Mouse (Mus musculus): ENCODE results near the gene Utp3. TPM values are rescaled to one million over a fixed set of nuclear protein-coding genes. Genes with fewer than 3 reads are reported as not detected.

Gene Utp3
- polyA plus RNA-seq, 1 experiment from 2014 or later = 55.6 TPM

DNA sequence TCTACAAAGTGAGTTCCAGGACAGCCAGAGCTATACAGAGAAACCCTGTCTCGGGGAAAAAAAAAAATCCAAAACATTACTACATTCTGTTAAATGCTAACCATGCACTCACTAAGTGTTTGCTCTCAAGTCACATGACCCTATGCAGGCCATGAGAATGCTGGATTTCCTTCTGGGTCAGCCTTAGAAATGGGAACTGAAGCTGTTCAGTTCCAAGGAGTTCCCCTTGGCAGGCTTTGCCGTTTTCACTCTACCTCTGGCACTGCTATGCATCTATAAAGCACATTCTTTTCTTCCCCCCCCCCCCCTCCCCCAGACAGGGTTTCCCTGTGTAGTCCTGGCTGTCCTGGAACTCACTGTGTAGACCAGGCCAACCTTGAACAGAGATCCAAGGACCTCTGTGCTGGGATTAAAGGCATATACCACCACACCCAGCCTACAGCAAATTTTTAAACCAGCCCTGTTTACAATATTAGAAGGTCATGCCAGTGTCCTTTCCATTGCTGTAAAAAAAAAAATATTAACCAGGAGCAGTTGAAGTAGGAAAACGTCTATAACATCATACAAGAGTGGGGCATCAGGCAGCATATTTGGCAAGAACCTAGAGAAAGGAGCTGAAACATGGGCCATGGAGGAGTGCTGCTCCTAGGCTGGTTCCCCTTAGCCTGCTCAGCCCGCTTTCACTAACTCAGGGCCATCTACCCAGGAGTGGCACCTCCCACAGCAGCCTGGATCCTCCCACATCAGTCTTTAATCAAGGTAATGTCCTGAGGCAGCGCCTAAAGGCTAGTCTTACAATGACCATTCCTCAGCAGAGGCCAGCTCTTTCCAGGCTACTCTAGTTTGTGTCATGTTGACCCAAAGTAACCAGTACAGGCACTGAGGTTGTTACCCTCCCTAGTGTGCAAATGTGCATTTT lies 41.5 kb downstream of the Utp3 start:
- Histone ChIP-seq H3K27me3 (ENCODE audit: control insufficient read depth, insufficient read depth, low read length) (no peaks in the 10 kb centered on the region), H3K9me3 (replicated peaks; ENCODE audit: control insufficient read depth, low read length) (no peaks in the 10 kb centered on the region), H3K36me3 (ENCODE audit: control insufficient read depth, insufficient read depth, low read length) (no peaks in the 10 kb centered on the region), H3K9ac (ENCODE audit: low read depth, low read length) (no peak overlapping the region), H3K4me3 (ENCODE audit: low read depth, low read length) (no peak overlapping the region), H3K27ac (ENCODE audit: low read depth, low read length) (no peak overlapping the region), H3K4me2 (no peak overlapping the region), H3K4me1 (ENCODE audit: control insufficient read depth, insufficient read depth, low read length) (no peaks in the 10 kb centered on the region)
- WGBS (ENCODE audit: insufficient replicate concordance) = 73% methylated on average over 5 of the region's 5 CpGs
- ATAC-seq (replicated peaks; ENCODE audit: insufficient number of reproducible peaks, low FRiP score, low TSS enrichment) = no peak

DNA sequence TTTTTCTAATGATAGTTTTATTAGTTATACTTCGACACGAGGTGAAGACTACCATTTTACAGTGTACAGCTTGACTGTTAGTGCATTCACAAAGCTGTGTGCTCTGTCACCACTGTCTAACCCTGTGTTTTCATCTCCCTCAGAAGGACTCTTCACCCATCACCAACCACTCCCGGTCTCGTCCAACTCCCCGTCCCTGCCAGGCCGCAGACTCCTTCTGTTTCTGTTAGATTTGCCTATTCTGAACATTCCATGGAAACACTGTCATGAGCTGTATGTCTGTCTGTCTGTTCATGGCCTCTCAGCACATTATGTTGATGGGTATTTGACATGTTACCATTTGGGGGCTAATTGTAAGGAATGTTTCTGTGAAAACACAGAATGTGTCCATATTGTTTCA lies 44.7 kb downstream of the Utp3 start:
- Histone ChIP-seq H3K4me1 (ENCODE audit: control insufficient read depth, insufficient read depth, low read length) (no peaks in the 10 kb centered on the region), H3K27ac (ENCODE audit: low read depth, low read length) (no peak overlapping the region), H3K4me2 (no peak overlapping the region), H3K4me3 (ENCODE audit: low read depth, low read length) (no peak overlapping the region), H3K9me3 (replicated peaks; ENCODE audit: control insufficient read depth, low read length) (no peaks in the 10 kb centered on the region), H3K27me3 (ENCODE audit: control insufficient read depth, insufficient read depth, low read length) (no peaks in the 10 kb centered on the region), H3K9ac (ENCODE audit: low read depth, low read length) (no peak overlapping the region), H3K36me3 (ENCODE audit: control insufficient read depth, insufficient read depth, low read length) (no peaks in the 10 kb centered on the region)
- 79% methylated on average over 6 of the region's 6 CpGs for WGBS (ENCODE audit: insufficient replicate concordance)
- ATAC-seq (replicated peaks; ENCODE audit: insufficient number of reproducible peaks, low FRiP score, low TSS enrichment) = no peak

DNA sequence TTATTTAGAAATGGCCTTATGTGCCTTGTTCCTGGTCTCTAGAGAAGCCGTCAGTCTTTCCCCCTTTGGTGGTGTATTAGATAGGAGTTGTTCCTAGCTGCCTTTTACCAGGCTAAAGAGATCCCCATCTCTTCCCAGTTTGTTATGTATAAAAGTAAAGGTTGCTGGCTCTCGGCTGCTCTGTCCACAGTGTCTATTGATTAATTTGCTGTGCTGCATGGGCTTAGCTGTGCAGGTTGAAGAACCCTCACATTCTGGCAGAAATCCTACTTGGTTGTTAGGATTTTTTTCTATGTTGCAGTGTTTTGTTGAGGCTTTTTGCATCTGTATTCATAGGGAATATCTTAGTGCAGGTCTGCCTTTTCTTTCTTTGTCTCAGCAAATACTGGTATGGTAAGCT lies 47.8 kb downstream of the Utp3 start:
- ATAC-seq (replicated peaks; ENCODE audit: insufficient number of reproducible peaks, low FRiP score, low TSS enrichment) = no peak
- H3K4me2 ChIP-seq = no peak overlapping the region
- H3K4me1 ChIP-seq (ENCODE audit: control insufficient read depth, insufficient read depth, low read length) = no peaks in the 10 kb centered on the region
- no peaks in the 10 kb centered on the region for H3K9me3 ChIP-seq (replicated peaks; ENCODE audit: control insufficient read depth, low read length)
- no peak overlapping the region for H3K4me3 ChIP-seq (ENCODE audit: low read depth, low read length)
- 78% methylated on average over 2 of the region's 2 CpGs for WGBS (ENCODE audit: insufficient replicate concordance)
- no peaks in the 10 kb centered on the region for H3K27me3 ChIP-seq (ENCODE audit: control insufficient read depth, insufficient read depth, low read length)
- no peaks in the 10 kb centered on the region for H3K36me3 ChIP-seq (ENCODE audit: control insufficient read depth, insufficient read depth, low read length)
- H3K27ac ChIP-seq (ENCODE audit: low read depth, low read length) = no peak overlapping the region
- no peak overlapping the region for H3K9ac ChIP-seq (ENCODE audit: low read depth, low read length)

- H3K9ac ChIP-seq (ENCODE audit: low read depth, low read length) = no peak overlapping the region
- H3K9me3 ChIP-seq (replicated peaks; ENCODE audit: control insufficient read depth, low read length) = no peaks in the 10 kb centered on the region
- H3K27me3 ChIP-seq (ENCODE audit: control insufficient read depth, insufficient read depth, low read length) = no peaks in the 10 kb centered on the region
- H3K36me3 ChIP-seq (ENCODE audit: control insufficient read depth, insufficient read depth, low read length) = no peaks in the 10 kb centered on the region
- no peaks in the 10 kb centered on the region for H3K4me1 ChIP-seq (ENCODE audit: control insufficient read depth, insufficient read depth, low read length)
- no peak overlapping the region for H3K4me3 ChIP-seq (ENCODE audit: low read depth, low read length)
- no peak overlapping the region for H3K27ac ChIP-seq (ENCODE audit: low read depth, low read length)
- no peak for ATAC-seq (replicated peaks; ENCODE audit: insufficient number of reproducible peaks, low FRiP score, low TSS enrichment)
- 83% methylated on average over 3 of the region's 3 CpGs for WGBS (ENCODE audit: insufficient replicate concordance)
- no peak overlapping the region for H3K4me2 ChIP-seq
Measured at GRCm38 (mm10) chr5:88602713-88603112, 48.5 kb downstream of the Utp3 start.

DNA sequence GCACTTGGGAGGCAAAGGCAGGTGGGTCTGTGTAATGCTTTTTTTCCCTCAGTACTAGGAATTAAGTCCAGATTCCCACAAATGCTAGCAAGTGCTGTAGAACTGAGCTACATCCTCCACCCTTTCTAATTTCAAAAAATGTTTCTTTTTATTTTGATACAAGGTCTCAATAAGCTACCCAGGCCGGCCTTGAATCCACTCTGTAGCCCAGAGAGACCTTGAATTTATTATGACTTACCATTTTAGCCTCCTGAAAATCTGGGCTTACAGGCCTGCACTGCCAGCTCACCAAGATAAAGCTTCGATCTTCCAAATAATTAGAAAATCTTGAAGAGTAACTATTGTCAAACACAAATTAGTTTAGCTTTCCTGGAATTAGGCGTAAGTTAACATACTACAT lies 49.8 kb downstream of the Utp3 start:
- Histone ChIP-seq H3K36me3 (ENCODE audit: control insufficient read depth, insufficient read depth, low read length) (no peaks in the 10 kb centered on the region), H3K4me3 (ENCODE audit: low read depth, low read length) (no peak overlapping the region), H3K9me3 (replicated peaks; ENCODE audit: control insufficient read depth, low read length) (no peaks in the 10 kb centered on the region), H3K27me3 (ENCODE audit: control insufficient read depth, insufficient read depth, low read length) (no peaks in the 10 kb centered on the region), H3K4me2 (no peak overlapping the region), H3K27ac (ENCODE audit: low read depth, low read length) (no peak overlapping the region), H3K4me1 (ENCODE audit: control insufficient read depth, insufficient read depth, low read length) (no peaks in the 10 kb centered on the region), H3K9ac (ENCODE audit: low read depth, low read length) (no peak overlapping the region)
- WGBS (ENCODE audit: insufficient replicate concordance) = 83% methylated on average over 3 of the region's 3 CpGs
- ATAC-seq (replicated peaks; ENCODE audit: insufficient number of reproducible peaks, low FRiP score, low TSS enrichment) = no peak

- H3K27ac ChIP-seq (ENCODE audit: low read depth, low read length) = no peak overlapping the region
- no peaks in the 10 kb centered on the region for H3K27me3 ChIP-seq (ENCODE audit: control insufficient read depth, insufficient read depth, low read length)
- H3K9ac ChIP-seq (ENCODE audit: low read depth, low read length) = no peak overlapping the region
- 89% methylated on average over 7 of the region's 7 CpGs for WGBS (ENCODE audit: insufficient replicate concordance)
- H3K36me3 ChIP-seq (ENCODE audit: control insufficient read depth, insufficient read depth, low read length) = no peaks in the 10 kb centered on the region
- no peak for ATAC-seq (replicated peaks; ENCODE audit: insufficient number of reproducible peaks, low FRiP score, low TSS enrichment)
- no peak overlapping the region for H3K4me3 ChIP-seq (ENCODE audit: low read depth, low read length)
- no peak overlapping the region for H3K4me2 ChIP-seq
- no peaks in the 10 kb centered on the region for H3K9me3 ChIP-seq (replicated peaks; ENCODE audit: control insufficient read depth, low read length)
- H3K4me1 ChIP-seq (ENCODE audit: control insufficient read depth, insufficient read depth, low read length) = no peaks in the 10 kb centered on the region
Measured at GRCm38 (mm10) chr5:88604641-88605358, 50.5 kb downstream of the Utp3 start.

Other genes starting within 250 kb of the Utp3 start
- gene Prol1, start 237.2 kb upstream of the Utp3 start, polyA plus RNA-seq (2014; fragmentation: Nextera tagmentation; extraction: Ambion mirVana) = not detected in 2 replicates
- not detected in 2 replicates for gene Amtn, start 178.4 kb upstream of the Utp3 start, polyA plus RNA-seq (2014; fragmentation: Nextera tagmentation; extraction: Ambion mirVana)
- not detected in 2 replicates for gene Ambn, start 98.5 kb upstream of the Utp3 start, polyA plus RNA-seq (2014; fragmentation: Nextera tagmentation; extraction: Ambion mirVana)
- not detected in 2 replicates for gene Enam, start 66.5 kb upstream of the Utp3 start, polyA plus RNA-seq (2014; fragmentation: Nextera tagmentation; extraction: Ambion mirVana)
- gene Jchain, start 26.6 kb upstream of the Utp3 start, polyA plus RNA-seq (2014; fragmentation: Nextera tagmentation; extraction: Ambion mirVana) = 0.21 TPM in 1 of 2 replicates, not detected in the other
- gene Rufy3, start 10.6 kb downstream of the Utp3 start, polyA plus RNA-seq (2014; fragmentation: Nextera tagmentation; extraction: Ambion mirVana) = 13.0 and 15.0 TPM in 2 replicates
- gene Grsf1, start 121.7 kb downstream of the Utp3 start, polyA plus RNA-seq (2014; fragmentation: Nextera tagmentation; extraction: Ambion mirVana) = 72.7 and 77.2 TPM in 2 replicates
- gene Mob1b, start 166.4 kb downstream of the Utp3 start, polyA plus RNA-seq (2014; fragmentation: Nextera tagmentation; extraction: Ambion mirVana) = 32.4 and 39.8 TPM in 2 replicates
- gene Dck, start 210.5 kb downstream of the Utp3 start, polyA plus RNA-seq (2014; fragmentation: Nextera tagmentation; extraction: Ambion mirVana) = 54.0 and 54.7 TPM in 2 replicates